Mouse (Mus musculus) heart, adult 2 months (tissue): ENCODE results near the gene Dstn. TPM values are rescaled to one million over a fixed set of nuclear protein-coding genes. Genes with fewer than 3 reads are reported as not detected.

Experiments
- DNase-seq, 2 experiments: peaks; one replicate each; pipeline ENCODE4 v3.0.0; 2021
- H3K27ac ChIP-seq: fragments of 200-600 bp; 2 replicates; pipeline ENCODE4 v1.8.1; 2022
- H3K27me3 ChIP-seq: fragments of 200-500 bp; 2 replicates; pipeline ENCODE4 v1.6.1; 2012; ENCODE audit warnings: mild to moderate bottlenecking, low read length, inconsistent platforms, mixed read lengths; ENCODE audit not compliant: control insufficient read depth, insufficient read depth
- H3K36me3 ChIP-seq: fragments of 200-500 bp; 2 replicates; pipeline ENCODE4 v1.6.1; 2012; ENCODE audit warnings: low read length, inconsistent platforms; ENCODE audit not compliant: control insufficient read depth, insufficient read depth
- H3K4me1 ChIP-seq: fragments of 200-500 bp; 2 replicates; pipeline ENCODE4 v1.6.1; 2011; ENCODE audit warnings: low read length; ENCODE audit not compliant: control insufficient read depth, insufficient read depth
- H3K4me3 ChIP-seq: fragments of 200-600 bp; 2 replicates; pipeline ENCODE4 v1.8.1; 2022
- H3K79me2 ChIP-seq: fragments of 200-500 bp; replicated peaks from 2 replicates; pipeline ENCODE4 v1.6.1; 2012; ENCODE audit warnings: mild to moderate bottlenecking, inconsistent platforms, low read length, moderate library complexity, mixed read lengths; ENCODE audit not compliant: control insufficient read depth, insufficient read depth
- H3K9ac ChIP-seq: fragments of 200-500 bp; 2 replicates; pipeline ENCODE4 v1.6.1; 2012; ENCODE audit warnings: low read depth, mild to moderate bottlenecking, control low read depth, inconsistent platforms, low read length, mixed read lengths
- CTCF ChIP-seq: fragments of 200-600 bp; IDR thresholded peaks from 2 replicates; pipeline ENCODE4 v1.8.1; 2022; ENCODE audit warnings: antibody characterized with exemption, mild to moderate bottlenecking, moderate library complexity
- EP300 ChIP-seq: fragments of 200-500 bp; IDR thresholded peaks from 2 replicates; pipeline ENCODE4 v1.6.1; 2011; ENCODE audit warnings: low read depth, low read length, control low read depth; ENCODE audit not compliant: insufficient read depth
- POLR2A ChIP-seq: fragments of 200-500 bp; IDR thresholded peaks from 2 replicates; pipeline ENCODE4 v1.6.1; 2011; ENCODE audit warnings: mild to moderate bottlenecking, low read depth, low read length, control low read depth; ENCODE audit not compliant: insufficient read depth
- WGBS: fragments of 180-500 bp; shearing (Covaris S2); methylation state at CpG from one replicate; pipeline ENCODE4 v1.1.7; 2018; 5-methylcytosine and 5-hydroxymethylcytosine counted together
- intact Hi-C: fragments of 180-260 bp; cut with DNase I; formaldehyde crosslinking; loops from one replicate; pipeline ENCODE4 v1.15.1; 2025
- polyA plus RNA-seq: library from polyadenylated mRNA; depleted of rRNA; stranded (reverse); fragments of >200 nt; gene quantifications from 2 replicates; pipeline ENCODE4 v1.2.3, GENCODE M21; 2012
- total RNA-seq, 2 experiments: library from RNA; stranded (reverse); gene quantifications; 2 replicates each; pipeline ENCODE4 v1.2.3; 2021

Dstn gene
- total and polyA plus RNA-seq, 3 experiments: 54.8 to 166 (median 163) TPM

GRCm38 (mm10) chr2:143909230-143909629, 5.9 kb upstream of the Dstn start:
- Histone ChIP-seq H3K4me3 (no peak overlapping the region), H3K4me1 (peaks cover under 1% of the 10 kb centered on the region; the same call in 1 of the 2 replicates), H3K9ac (no peak overlapping the region), H3K27ac (no peak overlapping the region), H3K27me3 (no peaks in the 10 kb centered on the region), H3K79me2 (no peaks in the 10 kb centered on the region), H3K36me3 (no peaks in the 10 kb centered on the region)
- TF ChIP-seq POLR2A (no peak), CTCF (no peak), EP300 (no peak)
- no peak for DNase-seq
- 76% methylated on average over 2 of the region's 2 CpGs for WGBS
- intact Hi-C loops: no loop called here

GRCm38 (mm10) chr2:143912199-143912598, 2.9 kb upstream of the Dstn start:
- no peak overlapping the region for H3K27ac ChIP-seq

GRCm38 (mm10) chr2:143914221-143914620, 899 bp upstream of the Dstn start:
- peaks cover 3% of the 10 kb centered on the region for H3K79me2 ChIP-seq
- H3K4me3 ChIP-seq: peak overlapping the region; percentile 79
- intact Hi-C loops: loop anchor here (5.0 kb wide), 1 partner anchor 37 kb away; no protein-coding TSS in a partner anchor
- 12% methylated on average over 10 of the region's 10 CpGs for WGBS
- no peak for TF ChIP-seq EP300
- TF ChIP-seq POLR2A: no peak
- TF ChIP-seq CTCF: no peak
- H3K4me1 ChIP-seq: peaks cover 11% of the 10 kb centered on the region
- peak overlapping the region; percentile 53; the same call in 1 of the 2 replicates for H3K9ac ChIP-seq
- no peaks in the 10 kb centered on the region for H3K27me3 ChIP-seq
- DNase-seq: no peak
- peak overlapping the region; percentile 93 for H3K27ac ChIP-seq
- H3K36me3 ChIP-seq: peaks cover 9% of the 10 kb centered on the region

More at GRCm38 (mm10) chr2:143912199-143912598, 2.9 kb upstream of the Dstn start:
- intact Hi-C loops: loop anchor here (5.0 kb wide), 1 partner anchor 35 kb away; no protein-coding TSS in a partner anchor
- peaks cover 4% of the 10 kb centered on the region for H3K4me1 ChIP-seq
- 93% methylated on average over 2 of the region's 2 CpGs for WGBS
- no peak overlapping the region for H3K9ac ChIP-seq
- peaks cover 4% of the 10 kb centered on the region for H3K36me3 ChIP-seq
- no peaks in the 10 kb centered on the region for H3K27me3 ChIP-seq
- no peak overlapping the region for H3K4me3 ChIP-seq
- no peak for DNase-seq
- H3K79me2 ChIP-seq: peaks cover under 1% of the 10 kb centered on the region
- TF ChIP-seq POLR2A: no peak
- TF ChIP-seq CTCF: no peak
- no peak for TF ChIP-seq EP300

DNA sequence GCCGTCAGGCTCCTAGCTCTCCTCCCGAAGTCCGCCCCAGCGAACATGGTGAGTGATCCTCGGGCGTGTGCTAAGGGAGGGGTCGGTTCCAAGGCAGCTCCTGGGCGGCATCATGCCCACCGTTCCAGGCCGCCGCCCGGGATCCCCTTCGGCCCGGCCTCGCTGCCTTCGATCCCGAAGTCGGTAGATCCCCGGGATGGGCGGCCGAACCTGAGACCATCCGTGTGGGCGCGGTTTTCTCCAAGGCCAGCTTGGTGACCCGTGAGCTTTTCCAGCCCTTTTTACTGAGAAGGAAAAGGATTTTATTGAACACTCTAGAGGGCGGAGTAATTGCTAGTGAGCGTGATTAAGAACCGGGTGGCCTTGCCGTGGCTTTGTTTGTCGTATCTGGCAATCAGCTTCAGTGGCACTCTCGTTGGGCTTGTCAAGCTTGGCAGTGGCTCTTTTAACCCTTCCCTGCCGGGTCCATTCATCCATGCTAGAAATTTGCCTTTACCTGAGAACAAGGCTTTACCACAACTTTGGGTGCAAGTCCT, 548 bp downstream of the Dstn start:
- peaks cover 5% of the 10 kb centered on the region for H3K79me2 ChIP-seq
- intact Hi-C loops: loop anchor here (1.0 to 5.0 kb wide), 3 partner anchors 92 to 453 kb away; partner anchors contain the start of genes Kat14 and Pet117
- H3K4me1 ChIP-seq: peaks cover 14% of the 10 kb centered on the region
- peak overlapping the region; percentile 93 for H3K27ac ChIP-seq
- DNase-seq: no peak
- H3K4me3 ChIP-seq: peak overlapping the region; percentile 79
- H3K36me3 ChIP-seq: peaks cover 11% of the 10 kb centered on the region
- H3K9ac ChIP-seq: peak overlapping the region; percentile 92
- no peaks in the 10 kb centered on the region for H3K27me3 ChIP-seq
- TF ChIP-seq POLR2A (no peak), CTCF (no peak), EP300 (no peak)
- 0% methylated on average over 32 of the region's 32 CpGs for WGBS

GRCm38 (mm10) chr2:143916229-143916628, 1.1 kb downstream of the Dstn start:
- TF ChIP-seq CTCF: no peak
- TF ChIP-seq EP300: no peak
- TF ChIP-seq POLR2A: no peak
- H3K27ac ChIP-seq: peak overlapping the region; percentile 93
- H3K4me1 ChIP-seq: peaks cover 14% of the 10 kb centered on the region
- peak overlapping the region; percentile 79 for H3K4me3 ChIP-seq
- intact Hi-C loops: loop anchor here (5.0 kb wide), 2 partner anchors 91 to 301 kb away; no protein-coding TSS in a partner anchor
- H3K27me3 ChIP-seq: no peaks in the 10 kb centered on the region
- peaks cover 5% of the 10 kb centered on the region for H3K79me2 ChIP-seq
- peak overlapping the region; percentile 76 for H3K9ac ChIP-seq
- 1% methylated on average over 5 of the region's 5 CpGs for WGBS
- no peak for DNase-seq
- H3K36me3 ChIP-seq: peaks cover 11% of the 10 kb centered on the region

DNA sequence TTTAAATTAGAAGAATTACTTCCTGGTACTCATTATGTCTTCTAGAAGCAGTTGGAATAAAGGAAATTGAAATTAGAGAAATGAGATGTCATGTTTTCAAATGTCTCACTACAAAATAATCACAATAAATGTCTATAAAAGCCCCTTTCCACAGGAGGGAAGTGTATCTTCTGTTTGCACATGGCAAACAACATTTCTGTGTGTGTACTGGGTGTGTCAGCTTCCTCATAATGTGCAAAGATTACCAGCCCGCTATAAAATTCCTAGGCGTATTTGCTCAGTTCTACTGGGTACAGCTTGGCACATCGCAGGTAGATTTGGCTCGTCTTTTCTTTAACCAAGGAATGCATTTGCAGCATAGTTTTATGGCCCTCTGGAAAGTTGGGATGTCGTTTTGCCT, 2.5 kb downstream of the Dstn start:
- Histone ChIP-seq H3K4me1 (peaks cover 14% of the 10 kb centered on the region), H3K27me3 (no peaks in the 10 kb centered on the region), H3K36me3 (peaks cover 11% of the 10 kb centered on the region), H3K79me2 (peaks cover 5% of the 10 kb centered on the region), H3K27ac (no peak overlapping the region), H3K9ac (no peak overlapping the region), H3K4me3 (no peak overlapping the region)
- intact Hi-C loops: loop anchor here (5.0 kb wide), 2 partner anchors 90 to 300 kb away; no protein-coding TSS in a partner anchor
- WGBS: 43% methylated on average over 5 of the region's 5 CpGs
- no peak for TF ChIP-seq POLR2A
- TF ChIP-seq EP300: no peak
- TF ChIP-seq CTCF: no peak
- no peak for DNase-seq
